Mouse (Mus musculus) bone marrow, adult 2 months (tissue): ENCODE measurements around the gene Mfsd14b.

Source experiments
- CTCF ChIP-seq: fragments of 200-500 bp; IDR thresholded peaks from 2 replicates; pipeline ENCODE4 v1.5.1; 2011; ENCODE audit warnings: low read length, control low read depth; ENCODE audit not compliant: control insufficient read depth, insufficient read depth
- POLR2A ChIP-seq: fragments of 200-500 bp; IDR thresholded peaks from 2 replicates; pipeline ENCODE4 v1.6.1; 2011; ENCODE audit warnings: low read depth, mild to moderate bottlenecking, control low read depth, low read length, borderline replicate concordance; ENCODE audit not compliant: control insufficient read depth

DNA sequence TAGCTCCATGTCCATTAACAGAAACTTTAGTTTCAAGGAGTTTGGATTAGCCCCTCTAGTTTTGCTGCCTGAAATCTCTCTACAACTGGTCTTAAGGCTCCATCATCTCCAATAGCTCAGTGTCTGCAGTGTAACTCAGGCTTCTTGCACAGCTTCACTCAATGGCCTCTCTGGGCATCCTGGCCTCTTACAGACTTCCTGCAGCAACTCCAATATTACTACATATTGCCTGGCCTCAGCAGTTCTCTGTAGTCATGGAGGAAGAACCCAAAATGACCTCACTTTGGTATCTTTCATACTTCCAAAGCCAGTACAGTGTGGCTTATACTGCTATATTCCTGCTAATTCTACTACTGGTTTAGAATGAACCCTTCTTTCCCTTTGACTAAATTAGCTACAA is 15.8 kb downstream of the Mfsd14b start:
- TF ChIP-seq CTCF, result no peak
- no peak for TF ChIP-seq POLR2A
